Mouse (Mus musculus): Measurements from ENCODE around the gene Ganc. TPM values are rescaled to one million over a fixed set of nuclear protein-coding genes. Genes with fewer than 3 reads are reported as not detected.

Ganc gene
- polyA plus RNA-seq, 1 experiment from 2014 or later: 8.5 TPM

- Histone ChIP-seq H3K36me3 (no peaks in the 10 kb centered on the region), H3K4me1 (replicated peaks) (no peaks in the 10 kb centered on the region), H3K27ac (0 out of 2 replicates have a peak overlapping the region, but pooled peaks have one; percentile 4), H3K27me3 (replicated peaks) (no peaks in the 10 kb centered on the region), H3K9me3 (no peaks in the 10 kb centered on the region), H3K9ac (no peak overlapping the region), H3K4me2 (replicated peaks) (0 out of 2 replicates have a peak overlapping the region, but pooled peaks have one; percentile 0), H3K4me3 (replicated peaks) (no peak overlapping the region)
- ATAC-seq: peak; percentile 89
- WGBS: 58% methylated on average over 8 of the region's 8 CpGs
Observed at GRCm38 (mm10) chr2:120482506-120483389, 79.1 kb downstream of the Ganc start.

- WGBS: 86% methylated on average over 3 of the region's 3 CpGs
Observed at GRCm38 (mm10) chr2:120484241-120484640, 80.5 kb downstream of the Ganc start.

GRCm38 (mm10) chr2:120493254-120493653 lies 89.6 kb downstream of the Ganc start:
- 56% methylated on average over 4 of the region's 4 CpGs for WGBS

More at GRCm38 (mm10) chr2:120484241-120484640, 80.5 kb downstream of the Ganc start:
- Histone ChIP-seq H3K4me1 (replicated peaks) (no peaks in the 10 kb centered on the region), H3K27me3 (replicated peaks) (no peaks in the 10 kb centered on the region), H3K4me2 (replicated peaks) (no peak overlapping the region), H3K9ac (no peak overlapping the region), H3K27ac (no peak overlapping the region), H3K36me3 (no peaks in the 10 kb centered on the region), H3K4me3 (replicated peaks) (no peak overlapping the region), H3K9me3 (no peaks in the 10 kb centered on the region)
- no peak for ATAC-seq

GRCm38 (mm10) chr2:120496511-120496910 lies 92.8 kb downstream of the Ganc start:
- Histone ChIP-seq H3K9me3 (no peaks in the 10 kb centered on the region), H3K9ac (no peak overlapping the region), H3K4me2 (replicated peaks) (no peak overlapping the region), H3K4me3 (replicated peaks) (no peak overlapping the region), H3K36me3 (no peaks in the 10 kb centered on the region), H3K4me1 (replicated peaks) (peaks cover 10% of the 10 kb centered on the region), H3K27ac (no peak overlapping the region), H3K27me3 (replicated peaks) (no peaks in the 10 kb centered on the region)
- ATAC-seq: no peak
- WGBS: 58% methylated on average over 3 of the region's 3 CpGs

More at GRCm38 (mm10) chr2:120493254-120493653, 89.6 kb downstream of the Ganc start:
- H3K36me3 ChIP-seq: no peaks in the 10 kb centered on the region
- no peak overlapping the region for H3K4me3 ChIP-seq (replicated peaks)
- no peak overlapping the region for H3K9ac ChIP-seq
- H3K9me3 ChIP-seq: no peaks in the 10 kb centered on the region
- H3K4me1 ChIP-seq (replicated peaks): no peaks in the 10 kb centered on the region
- H3K27ac ChIP-seq: no peak overlapping the region
- H3K27me3 ChIP-seq (replicated peaks): no peaks in the 10 kb centered on the region
- H3K4me2 ChIP-seq (replicated peaks): no peak overlapping the region
- no peak for ATAC-seq

- H3K4me3 ChIP-seq (replicated peaks): no peak overlapping the region
- no peaks in the 10 kb centered on the region for H3K36me3 ChIP-seq
- peaks cover 12% of the 10 kb centered on the region for H3K4me1 ChIP-seq (replicated peaks)
- peak; percentile 49; the same call in 1 of the 2 replicates for ATAC-seq
- H3K4me2 ChIP-seq (replicated peaks): 0 out of 2 replicates have a peak overlapping the region, but pooled peaks have one; percentile 9
- no peak overlapping the region for H3K27ac ChIP-seq
- H3K9me3 ChIP-seq: no peaks in the 10 kb centered on the region
- no peak overlapping the region for H3K9ac ChIP-seq
- no peaks in the 10 kb centered on the region for H3K27me3 ChIP-seq (replicated peaks)
- 43% methylated on average over 6 of the region's 6 CpGs for WGBS
Observed at GRCm38 (mm10) chr2:120499971-120500471, 96.3 kb downstream of the Ganc start.

GRCm38 (mm10) chr2:120501136-120501918 lies 97.6 kb downstream of the Ganc start:
- no peak for ATAC-seq
- Histone ChIP-seq H3K9ac (no peak overlapping the region), H3K36me3 (peaks cover 2% of the 10 kb centered on the region; the same call in 1 of the 2 replicates), H3K4me2 (replicated peaks) (no peak overlapping the region), H3K27me3 (replicated peaks) (no peaks in the 10 kb centered on the region), H3K9me3 (no peaks in the 10 kb centered on the region), H3K4me3 (replicated peaks) (no peak overlapping the region), H3K4me1 (replicated peaks) (peaks cover 12% of the 10 kb centered on the region), H3K27ac (no peak overlapping the region)
- WGBS: 37% methylated on average over 17 of the region's 17 CpGs

GRCm38 (mm10) chr2:120501931-120502604 lies 98.4 kb downstream of the Ganc start:
- Histone ChIP-seq H3K4me3 (replicated peaks) (no peak overlapping the region), H3K9me3 (no peaks in the 10 kb centered on the region), H3K27me3 (replicated peaks) (no peaks in the 10 kb centered on the region), H3K36me3 (peaks cover 2% of the 10 kb centered on the region; the same call in 1 of the 2 replicates), H3K4me1 (replicated peaks) (peaks cover 12% of the 10 kb centered on the region), H3K4me2 (replicated peaks) (no peak overlapping the region), H3K27ac (no peak overlapping the region), H3K9ac (no peak overlapping the region)
- ATAC-seq: no peak
- 62% methylated on average over 13 of the region's 13 CpGs for WGBS

GRCm38 (mm10) chr2:120502605-120502990 lies 98.9 kb downstream of the Ganc start:
- Histone ChIP-seq H3K27ac (no peak overlapping the region), H3K9me3 (no peaks in the 10 kb centered on the region), H3K4me1 (replicated peaks) (peaks cover 12% of the 10 kb centered on the region), H3K9ac (no peak overlapping the region), H3K4me2 (replicated peaks) (no peak overlapping the region), H3K27me3 (replicated peaks) (no peaks in the 10 kb centered on the region), H3K36me3 (peaks cover 2% of the 10 kb centered on the region; the same call in 1 of the 2 replicates), H3K4me3 (replicated peaks) (no peak overlapping the region)
- no peak for ATAC-seq
- WGBS: 72% methylated on average over 3 of the region's 3 CpGs

- no peak overlapping the region for H3K9ac ChIP-seq
- WGBS: 90% methylated on average over 6 of the region's 6 CpGs
- H3K4me2 ChIP-seq (replicated peaks): no peak overlapping the region
- H3K27me3 ChIP-seq (replicated peaks): no peaks in the 10 kb centered on the region
- ATAC-seq: no peak
- no peaks in the 10 kb centered on the region for H3K9me3 ChIP-seq
- H3K27ac ChIP-seq: no peak overlapping the region
- peaks cover 12% of the 10 kb centered on the region for H3K4me1 ChIP-seq (replicated peaks)
- peaks cover 2% of the 10 kb centered on the region; the same call in 1 of the 2 replicates for H3K36me3 ChIP-seq
- H3K4me3 ChIP-seq (replicated peaks): no peak overlapping the region
Observed at GRCm38 (mm10) chr2:120503094-120503493, 99.4 kb downstream of the Ganc start.

GRCm38 (mm10) chr2:120503992-120504391 lies 100.3 kb downstream of the Ganc start:
- Histone ChIP-seq H3K9me3 (no peaks in the 10 kb centered on the region), H3K4me2 (replicated peaks) (no peak overlapping the region), H3K4me3 (replicated peaks) (no peak overlapping the region), H3K4me1 (replicated peaks) (peaks cover 12% of the 10 kb centered on the region), H3K27ac (no peak overlapping the region), H3K9ac (no peak overlapping the region), H3K36me3 (peaks cover 2% of the 10 kb centered on the region; the same call in 1 of the 2 replicates), H3K27me3 (replicated peaks) (no peaks in the 10 kb centered on the region)
- WGBS: 85% methylated on average over 5 of the region's 5 CpGs
- no peak for ATAC-seq

All from intestine, embryonic 15.5 days (tissue).